Mouse (Mus musculus) limb, embryonic 11.5 days (tissue): ENCODE data around the gene Prss12. TPM values are rescaled to one million over a fixed set of nuclear protein-coding genes. Genes with fewer than 3 reads are reported as not detected.
A peak's percentile ranks its signal among the peaks of the same experiment; 100 is the strongest.

ENCODE experiments used
- ATAC-seq: fragments of 200-750 bp; cut with Nextera tagmentation; 2 replicates; pipeline ENCODE4 v1.8.0; 2017; ENCODE audit warnings: low read depth; ENCODE audit not compliant: insufficient number of reproducible peaks, low FRiP score, low TSS enrichment
- DNase-seq: peaks from one replicate; pipeline ENCODE4 v3.0.0-alpha.2; 2015; ENCODE audit warnings: low spot score
- H3K27ac ChIP-seq: fragments of 300-500 bp; sonication (generic); replicated peaks from 2 replicates; pipeline ENCODE4 v1.5.1; 2014; ENCODE audit warnings: low read depth, mild to moderate bottlenecking, low read length
- H3K27me3 ChIP-seq: fragments of 300-500 bp; sonication (generic); 2 replicates; pipeline ENCODE4 v1.6.1; 2014; ENCODE audit warnings: mild to moderate bottlenecking, low read length, mixed read lengths; ENCODE audit not compliant: control insufficient read depth, insufficient read depth
- H3K36me3 ChIP-seq: fragments of 300-500 bp; sonication (generic); 2 replicates; pipeline ENCODE4 v1.6.1; 2014; ENCODE audit warnings: mild to moderate bottlenecking, low read length, moderate library complexity, mixed read lengths; ENCODE audit not compliant: control insufficient read depth, insufficient read depth
- H3K4me1 ChIP-seq: fragments of 300-500 bp; sonication (generic); 2 replicates; pipeline ENCODE4 v1.6.1; 2014; ENCODE audit warnings: low read length, mixed read lengths; ENCODE audit not compliant: control insufficient read depth, insufficient read depth
- H3K4me2 ChIP-seq: fragments of 300-500 bp; sonication (generic); 2 replicates; pipeline ENCODE4 v1.6.1; 2014; ENCODE audit warnings: low read depth, mild to moderate bottlenecking, moderate library complexity; ENCODE audit not compliant: severe bottlenecking
- H3K4me3 ChIP-seq: fragments of 300-500 bp; sonication (generic); 2 replicates; pipeline ENCODE4 v1.5.1; 2014; ENCODE audit warnings: low read depth, low read length
- H3K9ac ChIP-seq: fragments of 300-500 bp; sonication (generic); 2 replicates; pipeline ENCODE4 v1.6.1; 2014; ENCODE audit warnings: mild to moderate bottlenecking, low read length
- H3K9me3 ChIP-seq: fragments of 300-500 bp; sonication (generic); 2 replicates; pipeline ENCODE4 v1.6.1; 2016; ENCODE audit warnings: low read length; ENCODE audit not compliant: control insufficient read depth
- WGBS: fragments of 180-500 bp; shearing (Covaris S2); extraction: QIAGEN DNeasy Blood & Tissue Kit; methylation state at CpG from one replicate; pipeline ENCODE4 v1.1.7; 2014; 5-methylcytosine and 5-hydroxymethylcytosine counted together
- polyA plus RNA-seq: library from polyadenylated mRNA; unstranded; fragments of >200 nt; fragmentation: Nextera tagmentation; extraction: Ambion mirVana; gene quantifications from 2 replicates; pipeline ENCODE4 v1.2.1, GENCODE M21; 2014

Gene Prss12
- polyA plus RNA-seq, 1 experiment from 2014 or later = 2.3 TPM

GRCm38 (mm10) chr3:123429597-123430458, 16.9 kb upstream of the Prss12 start:
- Histone ChIP-seq H3K36me3 (no peaks in the 10 kb centered on the region), H3K4me1 (no peaks in the 10 kb centered on the region), H3K4me3 (no peak overlapping the region), H3K4me2 (no peak overlapping the region), H3K27ac (no peak overlapping the region), H3K9me3 (no peaks in the 10 kb centered on the region), H3K9ac (no peak overlapping the region), H3K27me3 (no peaks in the 10 kb centered on the region)
- WGBS = 87% methylated on average over 22 of the region's 22 CpGs
- ATAC-seq (no peak), DNase-seq (no peak)

- no peak overlapping the region for H3K27ac ChIP-seq
- H3K4me3 ChIP-seq = no peak overlapping the region
- ATAC-seq (no peak), DNase-seq (no peak)
- H3K27me3 ChIP-seq = no peaks in the 10 kb centered on the region
- H3K4me1 ChIP-seq = no peaks in the 10 kb centered on the region
- H3K9me3 ChIP-seq = no peaks in the 10 kb centered on the region
- H3K4me2 ChIP-seq = no peak overlapping the region
- 69% methylated on average over 5 of the region's 5 CpGs for WGBS
- H3K36me3 ChIP-seq = no peaks in the 10 kb centered on the region
- H3K9ac ChIP-seq = no peak overlapping the region
These were observed 14.6 kb upstream of the Prss12 start for GRCm38 (mm10) chr3:123431951-123432674.

- no peak overlapping the region for H3K27ac ChIP-seq
- 86% methylated on average over 3 of the region's 3 CpGs for WGBS
These were observed 13.4 kb upstream of the Prss12 start for GRCm38 (mm10) chr3:123433362-123433761.

GRCm38 (mm10) chr3:123437608-123438007, 9.1 kb upstream of the Prss12 start:
- 91% methylated on average over 1 of the region's 1 CpGs for WGBS
- no peak for DNase-seq
- Histone ChIP-seq H3K36me3 (no peaks in the 10 kb centered on the region), H3K27ac (no peak overlapping the region), H3K4me3 (no peak overlapping the region), H3K4me2 (no peak overlapping the region), H3K4me1 (no peaks in the 10 kb centered on the region), H3K27me3 (no peaks in the 10 kb centered on the region), H3K9me3 (no peaks in the 10 kb centered on the region), H3K9ac (no peak overlapping the region)
- no peak for ATAC-seq

More at GRCm38 (mm10) chr3:123433362-123433761, 13.4 kb upstream of the Prss12 start:
- no peaks in the 10 kb centered on the region for H3K4me1 ChIP-seq
- no peak overlapping the region for H3K9ac ChIP-seq
- H3K36me3 ChIP-seq = no peaks in the 10 kb centered on the region
- no peak overlapping the region for H3K4me3 ChIP-seq
- H3K4me2 ChIP-seq = no peak overlapping the region
- H3K27me3 ChIP-seq = no peaks in the 10 kb centered on the region
- no peak for ATAC-seq
- no peak for DNase-seq
- no peaks in the 10 kb centered on the region for H3K9me3 ChIP-seq

GRCm38 (mm10) chr3:123440490-123440889, 6.2 kb upstream of the Prss12 start:
- Histone ChIP-seq H3K36me3 (no peaks in the 10 kb centered on the region), H3K4me3 (no peak overlapping the region), H3K27ac (no peak overlapping the region), H3K4me1 (no peaks in the 10 kb centered on the region), H3K9ac (no peak overlapping the region), H3K4me2 (no peak overlapping the region), H3K9me3 (no peaks in the 10 kb centered on the region), H3K27me3 (no peaks in the 10 kb centered on the region)
- 92% methylated on average over 7 of the region's 7 CpGs for WGBS
- DNase-seq = no peak
- ATAC-seq = no peak

GRCm38 (mm10) chr3:123444466-123444865, 2.2 kb upstream of the Prss12 start:
- no peak overlapping the region for H3K9ac ChIP-seq
- peaks cover 15% of the 10 kb centered on the region for H3K27me3 ChIP-seq
- 76% methylated on average over 1 of the region's 1 CpGs for WGBS
- ATAC-seq (no peak), DNase-seq (no peak)
- no peak overlapping the region for H3K27ac ChIP-seq
- H3K9me3 ChIP-seq = no peaks in the 10 kb centered on the region
- H3K4me2 ChIP-seq = no peak overlapping the region
- H3K4me3 ChIP-seq = no peak overlapping the region
- H3K4me1 ChIP-seq = no peaks in the 10 kb centered on the region
- no peaks in the 10 kb centered on the region for H3K36me3 ChIP-seq

- Histone ChIP-seq H3K9me3 (no peaks in the 10 kb centered on the region), H3K27ac (no peak overlapping the region), H3K4me2 (peak overlapping the region; percentile 100), H3K9ac (peak overlapping the region; percentile 68), H3K27me3 (peaks cover 15% of the 10 kb centered on the region), H3K4me1 (no peaks in the 10 kb centered on the region), H3K36me3 (no peaks in the 10 kb centered on the region), H3K4me3 (peak overlapping the region; percentile 71)
- DNase-seq (peak; percentile 55), ATAC-seq (peak; percentile 35; the same call in 1 of the 2 replicates)
- 17% methylated on average over 13 of the region's 13 CpGs for WGBS
These were observed 886 bp downstream of the Prss12 start for GRCm38 (mm10) chr3:123447538-123448059.

- peaks cover 15% of the 10 kb centered on the region for H3K27me3 ChIP-seq
- peak overlapping the region; percentile 100 for H3K4me2 ChIP-seq
- no peak overlapping the region for H3K4me3 ChIP-seq
- no peaks in the 10 kb centered on the region for H3K36me3 ChIP-seq
- H3K4me1 ChIP-seq = no peaks in the 10 kb centered on the region
- H3K27ac ChIP-seq = no peak overlapping the region
- no peak overlapping the region for H3K9ac ChIP-seq
- H3K9me3 ChIP-seq = no peaks in the 10 kb centered on the region
- no peak for ATAC-seq
- DNase-seq = peak; percentile 40
- 25% methylated on average over 10 of the region's 10 CpGs for WGBS
These were observed 1.4 kb downstream of the Prss12 start for GRCm38 (mm10) chr3:123448096-123448495.
